Mouse (Mus musculus) liver, adult 2 months (tissue): ENCODE measurements around the gene Srebf2.

Experiments used
- CTCF ChIP-seq: fragments of 200-500 bp; IDR thresholded peaks from 2 replicates; pipeline ENCODE4 v1.5.1; 2011; ENCODE audit warnings: low read depth, low read length, control low read depth
- POLR2A ChIP-seq: fragments of 200-500 bp; IDR thresholded peaks from 2 replicates; pipeline ENCODE4 v1.6.1; 2011; ENCODE audit warnings: low read length, control low read depth; ENCODE audit not compliant: insufficient read depth; ENCODE audit errors: extremely low read depth

DNA sequence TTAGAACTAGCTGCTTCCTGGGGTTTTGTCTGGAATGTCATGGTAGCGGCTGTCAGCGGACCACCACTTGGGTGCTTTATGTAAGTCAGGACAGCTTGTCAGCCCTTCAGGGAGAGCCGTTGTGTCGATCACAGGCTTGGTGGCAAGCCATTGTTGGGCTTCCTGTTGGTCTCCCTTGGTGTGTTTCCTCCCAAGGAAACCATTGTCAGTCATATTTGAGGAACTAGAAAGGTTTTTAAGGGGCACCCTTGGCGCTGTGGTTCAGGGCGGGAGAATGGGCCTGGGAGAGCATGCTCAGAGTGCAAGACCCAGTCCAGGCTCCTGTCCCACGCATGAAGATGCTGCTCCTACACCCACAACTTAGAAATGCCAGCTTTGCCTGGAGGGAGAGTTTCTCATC is 51.4 kb downstream of the Srebf2 start:
- TF ChIP-seq POLR2A (no peak), CTCF (no peak)
